Mouse (Mus musculus): ENCODE measurements around the gene Intu. TPM values are rescaled to one million over a fixed set of nuclear protein-coding genes. Genes with fewer than 3 reads are reported as not detected.

Intu gene
- polyA plus RNA-seq, 1 experiment from 2014 or later, result 3.5 TPM

- Histone ChIP-seq H3K4me1 (replicated peaks; ENCODE audit: control insufficient read depth, insufficient read depth, low read length) (no peaks in the 10 kb centered on the region), H3K9ac (ENCODE audit: low read length) (no peak overlapping the region), H3K4me3 (ENCODE audit: low read depth, low read length) (no peak overlapping the region), H3K4me2 (ENCODE audit: low read length) (peak overlapping the region; percentile 20; the same call in 1 of the 2 replicates), H3K27me3 (replicated peaks; ENCODE audit: control insufficient read depth, insufficient read depth, low read length) (no peaks in the 10 kb centered on the region), H3K9me3 (ENCODE audit: control insufficient read depth, low read length) (no peaks in the 10 kb centered on the region), H3K27ac (ENCODE audit: low read depth) (no peak overlapping the region), H3K36me3 (ENCODE audit: control insufficient read depth, insufficient read depth, low read length) (no peaks in the 10 kb centered on the region)
- ATAC-seq (replicated peaks; ENCODE audit: low FRiP score, low TSS enrichment, low read depth), result 0 out of 2 replicates have a peak, but pooled peaks have one; percentile 29
- DNase-seq (ENCODE audit: low spot score), result no peak
- 20% methylated on average over 7 of the region's 7 CpGs for WGBS
These were observed 7.7 kb upstream of the Intu start for GRCm38 (mm10) chr3:40523371-40523783.

- Histone ChIP-seq H3K4me1 (replicated peaks; ENCODE audit: control insufficient read depth, insufficient read depth, low read length) (no peaks in the 10 kb centered on the region), H3K9ac (ENCODE audit: low read length) (no peak overlapping the region), H3K9me3 (ENCODE audit: control insufficient read depth, low read length) (no peaks in the 10 kb centered on the region), H3K36me3 (ENCODE audit: control insufficient read depth, insufficient read depth, low read length) (no peaks in the 10 kb centered on the region), H3K4me3 (ENCODE audit: low read depth, low read length) (no peak overlapping the region), H3K27me3 (replicated peaks; ENCODE audit: control insufficient read depth, insufficient read depth, low read length) (peaks cover 8% of the 10 kb centered on the region; the same call in 1 of the 2 replicates), H3K4me2 (ENCODE audit: low read length) (no peak overlapping the region), H3K27ac (ENCODE audit: low read depth) (no peak overlapping the region)
- ATAC-seq (replicated peaks; ENCODE audit: low FRiP score, low TSS enrichment, low read depth) (no peak), DNase-seq (ENCODE audit: low spot score) (no peak)
- 79% methylated on average over 7 of the region's 7 CpGs for WGBS
These were observed 6.2 kb upstream of the Intu start for GRCm38 (mm10) chr3:40524841-40525240.

GRCm38 (mm10) chr3:40525341-40525740 lies 5.7 kb upstream of the Intu start:
- Histone ChIP-seq H3K9ac (ENCODE audit: low read length) (no peak overlapping the region), H3K4me1 (replicated peaks; ENCODE audit: control insufficient read depth, insufficient read depth, low read length) (no peaks in the 10 kb centered on the region), H3K36me3 (ENCODE audit: control insufficient read depth, insufficient read depth, low read length) (no peaks in the 10 kb centered on the region), H3K27ac (ENCODE audit: low read depth) (no peak overlapping the region), H3K9me3 (ENCODE audit: control insufficient read depth, low read length) (no peaks in the 10 kb centered on the region), H3K27me3 (replicated peaks; ENCODE audit: control insufficient read depth, insufficient read depth, low read length) (peaks cover 8% of the 10 kb centered on the region; the same call in 1 of the 2 replicates), H3K4me3 (ENCODE audit: low read depth, low read length) (no peak overlapping the region), H3K4me2 (ENCODE audit: low read length) (no peak overlapping the region)
- WGBS, result 12% methylated on average over 4 of the region's 4 CpGs
- ATAC-seq (replicated peaks; ENCODE audit: low FRiP score, low TSS enrichment, low read depth), result no peak
- DNase-seq (ENCODE audit: low spot score), result peak; percentile 87

DNA sequence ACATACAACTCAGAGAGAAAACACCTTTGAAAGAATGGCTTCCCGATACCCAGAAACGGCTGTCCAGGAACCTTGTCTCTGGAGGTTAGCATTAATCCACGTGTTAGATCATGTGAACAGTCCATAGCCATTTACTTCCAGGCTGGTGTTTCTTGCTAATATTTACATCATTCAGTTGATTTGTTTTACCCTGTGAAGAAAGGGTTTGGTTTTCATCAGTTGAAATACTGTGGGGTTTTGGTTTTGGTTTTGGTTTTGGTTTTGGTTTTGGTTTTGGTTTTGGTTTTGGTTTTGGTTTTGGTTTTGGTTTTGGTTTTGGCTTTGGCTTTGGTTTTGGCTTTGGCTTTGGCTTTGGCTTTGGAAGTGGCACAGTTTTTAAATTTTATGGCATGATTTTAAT lies 5.0 kb upstream of the Intu start:
- H3K36me3 ChIP-seq (ENCODE audit: control insufficient read depth, insufficient read depth, low read length), result no peaks in the 10 kb centered on the region
- DNase-seq (ENCODE audit: low spot score) (no peak), ATAC-seq (replicated peaks; ENCODE audit: low FRiP score, low TSS enrichment, low read depth) (no peak)
- no peak overlapping the region for H3K9ac ChIP-seq (ENCODE audit: low read length)
- WGBS, result 76% methylated on average over 3 of the region's 3 CpGs
- no peak overlapping the region for H3K4me3 ChIP-seq (ENCODE audit: low read depth, low read length)
- H3K4me2 ChIP-seq (ENCODE audit: low read length), result no peak overlapping the region
- no peaks in the 10 kb centered on the region for H3K9me3 ChIP-seq (ENCODE audit: control insufficient read depth, low read length)
- H3K27me3 ChIP-seq (replicated peaks; ENCODE audit: control insufficient read depth, insufficient read depth, low read length), result peaks cover 8% of the 10 kb centered on the region; the same call in 1 of the 2 replicates
- H3K4me1 ChIP-seq (replicated peaks; ENCODE audit: control insufficient read depth, insufficient read depth, low read length), result no peaks in the 10 kb centered on the region
- H3K27ac ChIP-seq (ENCODE audit: low read depth), result no peak overlapping the region

DNA sequence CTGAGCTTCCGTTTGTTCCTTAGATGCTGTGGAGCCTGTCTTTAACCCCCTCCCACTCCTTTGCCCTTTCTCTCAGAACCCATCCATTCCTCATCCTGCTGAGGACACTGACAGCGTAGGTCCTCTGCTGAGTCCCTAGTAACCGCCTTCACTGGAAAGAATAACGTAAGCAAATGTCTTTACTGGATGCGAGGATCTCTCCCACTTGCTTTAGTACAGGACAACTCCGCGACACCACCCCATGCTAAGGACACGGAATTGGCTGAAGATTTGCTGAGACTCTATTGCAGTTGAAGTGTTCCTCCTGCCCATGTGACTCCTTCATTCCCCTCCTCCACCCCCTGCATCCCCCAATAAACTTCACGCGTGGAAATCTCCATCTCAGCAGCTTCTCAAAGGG lies 3.9 kb upstream of the Intu start:
- H3K36me3 ChIP-seq (ENCODE audit: control insufficient read depth, insufficient read depth, low read length), result no peaks in the 10 kb centered on the region
- H3K4me2 ChIP-seq (ENCODE audit: low read length), result 0 out of 2 replicates have a peak overlapping the region, but pooled peaks have one; percentile 11
- no peak overlapping the region for H3K27ac ChIP-seq (ENCODE audit: low read depth)
- 40% methylated on average over 10 of the region's 10 CpGs for WGBS
- peaks cover 5% of the 10 kb centered on the region; the same call in 1 of the 2 replicates for H3K4me1 ChIP-seq (replicated peaks; ENCODE audit: control insufficient read depth, insufficient read depth, low read length)
- H3K9me3 ChIP-seq (ENCODE audit: control insufficient read depth, low read length), result no peaks in the 10 kb centered on the region
- no peak for ATAC-seq (replicated peaks; ENCODE audit: low FRiP score, low TSS enrichment, low read depth)
- H3K4me3 ChIP-seq (ENCODE audit: low read depth, low read length), result no peak overlapping the region
- peaks cover 16% of the 10 kb centered on the region for H3K27me3 ChIP-seq (replicated peaks; ENCODE audit: control insufficient read depth, insufficient read depth, low read length)
- no peak for DNase-seq (ENCODE audit: low spot score)
- H3K9ac ChIP-seq (ENCODE audit: low read length), result no peak overlapping the region

DNA sequence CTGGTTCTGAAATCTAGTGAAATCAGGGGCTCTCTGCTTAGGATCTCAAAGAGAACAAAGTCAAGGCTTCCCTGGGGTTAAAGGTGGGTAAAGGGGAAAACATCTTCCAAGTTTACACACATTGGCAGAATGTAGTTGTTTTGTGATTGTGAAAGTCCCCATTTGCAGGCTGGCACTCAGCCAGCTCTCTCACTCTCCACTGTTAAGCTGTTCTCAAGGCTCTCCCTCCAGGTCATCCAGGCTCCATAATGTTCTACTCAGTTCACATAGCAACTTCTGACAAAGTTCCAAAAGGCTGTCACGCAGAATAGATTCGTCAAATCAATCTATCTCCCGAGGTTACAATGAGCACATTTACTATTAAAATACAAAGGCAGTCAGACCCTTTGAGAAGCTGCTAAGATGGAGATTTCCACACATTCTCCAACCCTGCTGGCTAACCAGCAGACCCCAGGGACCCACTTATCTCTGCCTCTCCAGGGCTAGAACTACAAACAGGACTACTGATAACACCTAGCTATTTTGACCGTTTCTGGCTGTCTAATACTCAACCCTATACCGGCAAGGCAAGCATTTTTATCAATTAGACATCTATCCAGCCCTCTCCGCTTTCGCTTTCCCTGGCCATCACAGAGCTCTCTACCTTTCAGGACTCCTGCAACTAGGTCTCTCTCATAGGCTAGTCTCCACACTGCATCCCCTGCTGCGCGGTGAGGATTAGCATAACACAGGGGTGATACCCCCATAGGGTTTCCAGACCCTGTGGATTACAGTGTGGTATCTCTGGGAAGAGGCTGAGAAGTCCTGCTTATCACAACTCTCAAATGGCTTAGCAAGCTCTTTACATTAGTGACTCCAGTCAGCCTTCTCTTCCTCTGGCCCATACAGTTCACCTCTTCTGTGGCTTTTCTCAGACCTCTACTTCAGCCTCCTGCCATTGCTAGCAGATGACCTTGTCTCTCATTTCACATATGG lies 2.8 kb upstream of the Intu start:
- Histone ChIP-seq H3K4me3 (ENCODE audit: low read depth, low read length) (no peak overlapping the region), H3K9me3 (ENCODE audit: control insufficient read depth, low read length) (no peaks in the 10 kb centered on the region), H3K9ac (ENCODE audit: low read length) (no peak overlapping the region), H3K4me2 (ENCODE audit: low read length) (no peak overlapping the region), H3K27me3 (replicated peaks; ENCODE audit: control insufficient read depth, insufficient read depth, low read length) (peaks cover 26% of the 10 kb centered on the region), H3K27ac (ENCODE audit: low read depth) (no peak overlapping the region), H3K4me1 (replicated peaks; ENCODE audit: control insufficient read depth, insufficient read depth, low read length) (peaks cover 5% of the 10 kb centered on the region; the same call in 1 of the 2 replicates), H3K36me3 (ENCODE audit: control insufficient read depth, insufficient read depth, low read length) (no peaks in the 10 kb centered on the region)
- ATAC-seq (replicated peaks; ENCODE audit: low FRiP score, low TSS enrichment, low read depth), result no peak
- WGBS, result 34% methylated on average over 9 of the region's 9 CpGs
- no peak for DNase-seq (ENCODE audit: low spot score)

DNA sequence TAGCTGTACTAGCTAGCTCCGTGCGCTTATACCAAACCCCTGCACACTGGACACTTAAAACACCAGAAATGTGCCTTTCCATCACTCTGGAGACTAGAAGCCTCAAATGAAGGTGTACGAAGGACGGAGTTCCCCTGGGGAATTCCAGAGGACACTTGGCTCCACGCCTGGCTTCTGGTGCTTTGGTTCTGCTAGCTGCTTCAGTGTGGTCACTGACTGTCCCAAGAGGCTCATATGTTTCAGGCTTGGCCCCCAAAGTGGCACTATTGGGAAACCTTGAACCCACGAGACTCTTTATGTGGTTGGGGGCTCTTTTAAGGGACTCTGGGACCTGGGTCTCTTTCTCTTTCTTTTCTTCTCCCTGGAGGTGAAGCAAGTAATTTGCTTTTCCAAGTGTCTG lies 2.1 kb upstream of the Intu start:
- Histone ChIP-seq H3K4me2 (ENCODE audit: low read length) (no peak overlapping the region), H3K4me3 (ENCODE audit: low read depth, low read length) (no peak overlapping the region), H3K4me1 (replicated peaks; ENCODE audit: control insufficient read depth, insufficient read depth, low read length) (peaks cover 5% of the 10 kb centered on the region; the same call in 1 of the 2 replicates), H3K9me3 (ENCODE audit: control insufficient read depth, low read length) (no peaks in the 10 kb centered on the region), H3K27me3 (replicated peaks; ENCODE audit: control insufficient read depth, insufficient read depth, low read length) (peaks cover 33% of the 10 kb centered on the region), H3K9ac (ENCODE audit: low read length) (no peak overlapping the region), H3K36me3 (ENCODE audit: control insufficient read depth, insufficient read depth, low read length) (no peaks in the 10 kb centered on the region), H3K27ac (ENCODE audit: low read depth) (no peak overlapping the region)
- WGBS, result 68% methylated on average over 6 of the region's 6 CpGs
- DNase-seq (ENCODE audit: low spot score) (no peak), ATAC-seq (replicated peaks; ENCODE audit: low FRiP score, low TSS enrichment, low read depth) (no peak)

- H3K27ac ChIP-seq (ENCODE audit: low read depth), result no peak overlapping the region
- 24% methylated on average over 7 of the region's 7 CpGs for WGBS
- H3K4me2 ChIP-seq (ENCODE audit: low read length), result peak overlapping the region; percentile 99
- no peaks in the 10 kb centered on the region for H3K36me3 ChIP-seq (ENCODE audit: control insufficient read depth, insufficient read depth, low read length)
- H3K4me3 ChIP-seq (ENCODE audit: low read depth, low read length), result peak overlapping the region; percentile 51
- H3K27me3 ChIP-seq (replicated peaks; ENCODE audit: control insufficient read depth, insufficient read depth, low read length), result peaks cover 35% of the 10 kb centered on the region
- ATAC-seq (replicated peaks; ENCODE audit: low FRiP score, low TSS enrichment, low read depth) (peak; percentile 9; the same call in 1 of the 2 replicates), DNase-seq (ENCODE audit: low spot score) (no peak)
- no peak overlapping the region for H3K9ac ChIP-seq (ENCODE audit: low read length)
- peaks cover 5% of the 10 kb centered on the region; the same call in 1 of the 2 replicates for H3K4me1 ChIP-seq (replicated peaks; ENCODE audit: control insufficient read depth, insufficient read depth, low read length)
- H3K9me3 ChIP-seq (ENCODE audit: control insufficient read depth, low read length), result no peaks in the 10 kb centered on the region
These were observed 241 bp upstream of the Intu start for GRCm38 (mm10) chr3:40530845-40531244.

Data from intestine, embryonic 14.5 days (tissue).